Mouse (Mus musculus) layer of hippocampus, postnatal 10 days (tissue): ENCODE results near the gene Acsm1. TPM values are rescaled to one million over a fixed set of nuclear protein-coding genes. Genes with fewer than 3 reads are reported as not detected.

Experiments
- DNase-seq, 2 experiments: peaks; one replicate each; pipeline ENCODE4 v3.0.0; 2021; ENCODE audit warnings: low spot score in 2 of 2
- total RNA-seq, 2 experiments: library from RNA; stranded (reverse); gene quantifications; 2 replicates each; pipeline ENCODE4 v1.2.3; 2021

The Acsm1 gene
- total RNA-seq, 2 experiments from 2014 or later = not detected

- DNase-seq = no peak
Measured at GRCm38 (mm10) chr7:119670395-119670794, 63.6 kb downstream of the Acsm1 start.

DNA sequence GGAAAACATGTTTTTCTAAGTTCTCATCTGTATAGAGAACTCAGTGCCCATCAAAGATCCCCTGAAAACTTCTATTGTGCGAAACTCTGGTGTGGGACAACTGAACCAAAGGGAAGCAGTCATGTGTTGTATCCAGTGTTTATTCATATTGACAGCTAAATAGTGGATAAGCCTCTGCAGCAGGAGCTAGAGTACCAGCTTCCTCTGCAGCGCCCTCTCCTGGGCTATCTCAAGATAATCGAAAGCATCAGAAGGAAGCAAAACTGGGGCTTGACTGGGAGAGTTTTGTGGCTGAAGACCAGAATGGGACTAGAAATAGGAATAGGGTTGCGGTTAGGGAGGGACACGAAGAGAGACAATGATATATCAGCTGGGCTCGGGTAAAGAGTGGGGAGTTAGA, 64.1 kb downstream of the Acsm1 start:
- peak; percentile 14 to 29 for DNase-seq

DNA sequence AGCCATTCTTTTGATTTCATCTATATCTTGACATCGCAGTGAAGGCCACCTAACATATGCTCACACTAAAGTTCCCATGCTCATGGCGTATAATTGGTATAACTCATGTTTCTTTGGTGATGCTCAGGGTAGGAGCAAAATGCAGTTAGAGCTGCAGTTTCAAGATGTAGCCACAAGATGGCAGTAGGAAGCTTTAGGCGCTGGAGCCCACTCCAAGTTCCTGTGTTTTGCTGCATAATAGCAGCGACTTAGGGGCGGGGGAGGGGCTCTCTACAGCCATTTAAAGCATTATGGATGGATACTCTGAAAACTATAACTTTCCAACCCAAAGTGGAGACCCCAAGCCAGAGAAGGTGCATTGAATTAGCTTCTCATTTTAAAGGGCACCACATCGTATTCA, 66.6 kb downstream of the Acsm1 start:
- peak; percentile 33 to 64 for DNase-seq

- DNase-seq = no peak
Measured at GRCm38 (mm10) chr7:119680107-119680506, 73.3 kb downstream of the Acsm1 start.

DNA sequence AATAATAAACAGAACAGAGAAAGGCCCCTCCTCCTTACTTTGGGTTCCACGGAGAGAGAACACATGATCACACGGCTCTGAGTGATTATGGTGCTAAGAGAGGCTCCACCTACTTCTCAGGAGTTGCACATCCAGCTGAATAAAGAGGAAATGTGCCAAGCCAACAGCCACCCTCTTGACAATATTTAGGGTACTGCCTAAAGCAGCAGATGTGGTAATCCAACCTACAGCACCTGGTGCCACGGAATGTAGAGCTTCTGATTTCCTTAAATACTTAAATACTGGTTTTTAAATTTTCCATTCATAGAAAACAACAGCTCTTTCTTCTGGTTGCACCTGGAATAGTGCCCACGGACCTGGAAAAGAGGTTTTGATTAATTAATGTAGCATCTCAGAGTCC, 75.9 kb downstream of the Acsm1 start:
- no peak for DNase-seq

GRCm38 (mm10) chr7:119689726-119690125, 82.9 kb downstream of the Acsm1 start, which contains the start of gene Acsm4:
TSS of gene Acsm4 (plus strand) at chr7:119690026.
- no peak for DNase-seq

- no peak for DNase-seq
Measured at GRCm38 (mm10) chr7:119692302-119692701, 85.5 kb downstream of the Acsm1 start.

- DNase-seq = no peak
Measured at GRCm38 (mm10) chr7:119694926-119695325, 88.1 kb downstream of the Acsm1 start.

Other genes starting within 250 kb of the Acsm1 start
- not detected for gene Gp2, start 147.7 kb upstream of the Acsm1 start, total RNA-seq
- not detected for gene Umod, start 127.7 kb upstream of the Acsm1 start, total RNA-seq
- gene Acsm5, start 87.6 kb upstream of the Acsm1 start, total RNA-seq = under 1 TPM; 0.22 to 0.34 TPM
- gene Pdilt, start 83.5 kb upstream of the Acsm1 start, total RNA-seq = not detected
- gene Acsm2, start 52.7 kb upstream of the Acsm1 start, total RNA-seq = not detected
- not detected for gene Acsm4, start 83.0 kb downstream of the Acsm1 start, total RNA-seq
- 10 to 100 TPM; 44.1 to 46.0 TPM for gene Thumpd1, start 113.8 kb downstream of the Acsm1 start, total RNA-seq
- not detected for gene Acsm3, start 153.9 kb downstream of the Acsm1 start, total RNA-seq
- 1 to 10 TPM; 3.6 to 4.6 TPM for gene Rexo5, start 187.0 kb downstream of the Acsm1 start, total RNA-seq
- gene Eri2, start 187.0 kb downstream of the Acsm1 start, total RNA-seq = 1 to 10 TPM; 7.1 to 9.6 TPM